Mouse (Mus musculus): ENCODE results near the gene Rpl23. TPM values are rescaled to one million over a fixed set of nuclear protein-coding genes. Genes with fewer than 3 reads are reported as not detected.

Rpl23 gene
- polyA plus RNA-seq (2012; rRNA removed): 120 and 126 TPM in 2 replicates

GRCm38 (mm10) chr11:97781832-97782563 is at the start of gene Rpl23:
Rpl23 (minus strand) TSS chr11:97782437.
- no peaks in the 10 kb centered on the region; the same call in none of the 2 replicates for H3K4me1 ChIP-seq (ENCODE audit: control insufficient read depth, insufficient read depth, low read length)
- peak within 1 kb of the TSS; percentile 94 for H3K27ac ChIP-seq (ENCODE audit: control insufficient read depth, insufficient read depth, low read depth, low read length)
- H3K36me3 ChIP-seq (ENCODE audit: control insufficient read depth, insufficient read depth, low read length): no peaks in the 10 kb centered on the region; the same call in 1 of the 2 replicates
- TF ChIP-seq CTCF (IDR thresholded peaks at IDR 0.05; ENCODE audit: control insufficient read depth, insufficient read depth, insufficient replicate concordance, low read depth, low read length) (no peak), POLR2A (IDR thresholded peaks at IDR 0.05; ENCODE audit: control insufficient read depth, low read depth, low read length) (peak; percentile 95)
- H3K4me3 ChIP-seq (ENCODE audit: control insufficient read depth, low read depth, low read length): peak within 1 kb of the TSS; percentile 91
- H3K27me3 ChIP-seq (ENCODE audit: control insufficient read depth, insufficient read depth, low read length): no peaks in the 10 kb centered on the region

DNA sequence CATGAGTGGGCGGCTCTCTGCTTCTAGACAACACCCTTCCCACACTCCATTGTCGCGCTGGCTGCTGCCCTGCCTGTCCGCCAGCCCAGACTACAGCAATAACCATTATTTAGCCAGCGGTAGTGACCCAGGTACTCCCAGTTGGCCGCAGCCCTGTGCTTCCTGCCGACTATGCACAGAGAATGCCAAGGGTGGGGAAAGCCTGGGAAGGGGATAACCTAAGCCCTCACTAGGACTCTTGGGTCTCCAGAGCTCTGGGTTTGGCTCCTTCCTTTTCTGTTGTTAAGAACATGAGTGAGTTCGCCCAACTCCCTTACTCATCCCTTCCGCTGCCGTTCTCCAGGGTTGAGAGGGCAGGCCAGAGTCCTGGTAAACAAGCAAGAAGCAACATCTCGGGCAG is 49.8 kb upstream of the Rpl23 start:
- Histone ChIP-seq H3K4me1 (ENCODE audit: control insufficient read depth, insufficient read depth, low read length) (no peaks in the 10 kb centered on the region; the same call in 1 of the 2 replicates), H3K27me3 (ENCODE audit: control insufficient read depth, insufficient read depth, low read length) (no peaks in the 10 kb centered on the region), H3K4me3 (ENCODE audit: control insufficient read depth, low read depth, low read length) (no peak overlapping the region), H3K27ac (ENCODE audit: control insufficient read depth, insufficient read depth, low read depth, low read length) (no peak overlapping the region), H3K36me3 (ENCODE audit: control insufficient read depth, insufficient read depth, low read length) (no peaks in the 10 kb centered on the region)
- TF ChIP-seq CTCF (IDR thresholded peaks at IDR 0.05; ENCODE audit: control insufficient read depth, insufficient read depth, insufficient replicate concordance, low read depth, low read length): no peak
- TF ChIP-seq POLR2A (IDR thresholded peaks at IDR 0.05; ENCODE audit: control insufficient read depth, low read depth, low read length): no peak

DNA sequence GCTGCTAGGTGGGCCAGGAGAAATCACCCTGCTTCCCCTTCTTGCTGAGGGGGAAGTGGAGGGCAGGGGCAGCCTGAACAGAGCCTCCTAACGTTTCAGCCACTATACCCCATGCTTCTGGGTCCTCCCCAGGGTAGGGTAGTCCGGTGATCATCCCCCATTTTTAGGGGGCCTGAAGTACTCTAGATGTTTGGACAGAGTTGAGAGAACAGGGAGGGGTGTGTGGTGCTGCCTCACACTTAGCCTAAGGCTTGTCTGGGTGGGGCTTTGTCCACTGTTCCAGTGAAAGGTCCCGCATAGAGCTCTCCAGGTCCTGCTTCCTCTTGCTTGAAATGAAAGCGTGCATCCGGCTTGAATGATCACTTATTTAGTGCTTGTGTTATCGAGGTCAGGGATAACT is 48.3 kb upstream of the Rpl23 start:
- no peak overlapping the region for H3K27ac ChIP-seq (ENCODE audit: control insufficient read depth, insufficient read depth, low read depth, low read length)
- H3K27me3 ChIP-seq (ENCODE audit: control insufficient read depth, insufficient read depth, low read length): no peaks in the 10 kb centered on the region
- no peak overlapping the region for H3K4me3 ChIP-seq (ENCODE audit: control insufficient read depth, low read depth, low read length)
- no peak for TF ChIP-seq CTCF (IDR thresholded peaks at IDR 0.05; ENCODE audit: control insufficient read depth, insufficient read depth, insufficient replicate concordance, low read depth, low read length)
- TF ChIP-seq POLR2A (IDR thresholded peaks at IDR 0.05; ENCODE audit: control insufficient read depth, low read depth, low read length): no peak
- no peaks in the 10 kb centered on the region for H3K36me3 ChIP-seq (ENCODE audit: control insufficient read depth, insufficient read depth, low read length)
- H3K4me1 ChIP-seq (ENCODE audit: control insufficient read depth, insufficient read depth, low read length): no peaks in the 10 kb centered on the region

DNA sequence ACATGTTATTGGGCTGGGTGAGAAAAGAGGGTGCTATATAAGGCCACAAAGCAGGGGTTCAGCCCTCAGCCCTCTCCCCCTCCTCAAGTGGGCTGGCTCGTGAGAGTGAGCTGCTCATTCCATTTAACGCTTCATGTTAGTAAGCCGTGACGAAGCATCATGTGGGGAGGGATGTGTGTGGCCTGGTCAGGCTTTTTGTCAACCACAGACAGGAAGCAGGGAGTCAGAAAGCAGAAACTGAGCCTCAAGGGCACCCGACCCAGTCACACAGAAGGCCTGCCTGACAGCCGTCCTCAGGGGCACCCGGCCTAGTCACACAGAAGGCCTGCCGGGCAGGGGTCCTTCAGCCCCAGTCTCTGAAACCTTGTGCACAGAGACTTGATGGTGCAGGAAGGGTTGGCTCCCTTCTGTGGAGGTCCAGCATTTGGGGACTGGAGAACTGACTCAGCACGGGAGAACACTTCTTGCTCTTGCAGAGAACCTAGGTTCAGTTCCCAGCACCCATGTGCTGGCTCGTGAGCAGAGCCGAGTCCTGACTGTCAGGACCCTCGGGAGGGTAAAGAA is 47.8 kb upstream of the Rpl23 start:
- H3K4me1 ChIP-seq (ENCODE audit: control insufficient read depth, insufficient read depth, low read length): no peaks in the 10 kb centered on the region
- H3K27me3 ChIP-seq (ENCODE audit: control insufficient read depth, insufficient read depth, low read length): no peaks in the 10 kb centered on the region
- H3K27ac ChIP-seq (ENCODE audit: control insufficient read depth, insufficient read depth, low read depth, low read length): no peak overlapping the region
- H3K36me3 ChIP-seq (ENCODE audit: control insufficient read depth, insufficient read depth, low read length): no peaks in the 10 kb centered on the region
- TF ChIP-seq POLR2A (IDR thresholded peaks at IDR 0.05; ENCODE audit: control insufficient read depth, low read depth, low read length) (no peak), CTCF (IDR thresholded peaks at IDR 0.05; ENCODE audit: control insufficient read depth, insufficient read depth, insufficient replicate concordance, low read depth, low read length) (no peak)
- H3K4me3 ChIP-seq (ENCODE audit: control insufficient read depth, low read depth, low read length): no peak overlapping the region

- Histone ChIP-seq H3K27ac (ENCODE audit: control insufficient read depth, insufficient read depth, low read depth, low read length) (no peak overlapping the region), H3K27me3 (ENCODE audit: control insufficient read depth, insufficient read depth, low read length) (no peaks in the 10 kb centered on the region), H3K36me3 (ENCODE audit: control insufficient read depth, insufficient read depth, low read length) (no peaks in the 10 kb centered on the region), H3K4me3 (ENCODE audit: control insufficient read depth, low read depth, low read length) (no peak overlapping the region), H3K4me1 (ENCODE audit: control insufficient read depth, insufficient read depth, low read length) (no peaks in the 10 kb centered on the region)
- TF ChIP-seq CTCF (IDR thresholded peaks at IDR 0.05; ENCODE audit: control insufficient read depth, insufficient read depth, insufficient replicate concordance, low read depth, low read length): no peak
- TF ChIP-seq POLR2A (IDR thresholded peaks at IDR 0.05; ENCODE audit: control insufficient read depth, low read depth, low read length): no peak
Observed at GRCm38 (mm10) chr11:97829365-97829764, 47.1 kb upstream of the Rpl23 start.

DNA sequence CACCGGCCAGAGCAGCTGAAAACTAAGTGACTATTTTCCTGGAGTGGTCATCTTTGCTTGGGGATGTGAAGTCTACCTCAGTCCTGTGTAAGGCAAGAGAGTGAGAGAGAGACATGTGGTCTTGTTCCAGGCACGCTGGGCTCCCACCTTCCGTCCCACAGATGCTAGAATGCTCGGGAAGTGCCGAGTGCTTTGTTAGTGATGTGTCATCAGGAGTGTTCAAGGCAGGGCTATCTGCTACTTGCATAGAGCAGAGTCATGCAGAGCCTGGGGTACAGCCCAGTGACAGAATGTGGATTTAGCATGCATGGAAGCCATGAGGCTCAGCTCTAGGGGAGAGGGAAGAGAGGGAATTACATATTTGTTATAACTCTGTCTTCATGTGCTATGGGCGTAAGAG is 45.4 kb upstream of the Rpl23 start:
- no peaks in the 10 kb centered on the region for H3K36me3 ChIP-seq (ENCODE audit: control insufficient read depth, insufficient read depth, low read length)
- no peaks in the 10 kb centered on the region for H3K27me3 ChIP-seq (ENCODE audit: control insufficient read depth, insufficient read depth, low read length)
- TF ChIP-seq CTCF (IDR thresholded peaks at IDR 0.05; ENCODE audit: control insufficient read depth, insufficient read depth, insufficient replicate concordance, low read depth, low read length) (no peak), POLR2A (IDR thresholded peaks at IDR 0.05; ENCODE audit: control insufficient read depth, low read depth, low read length) (no peak)
- H3K4me3 ChIP-seq (ENCODE audit: control insufficient read depth, low read depth, low read length): no peak overlapping the region
- no peak overlapping the region for H3K27ac ChIP-seq (ENCODE audit: control insufficient read depth, insufficient read depth, low read depth, low read length)
- no peaks in the 10 kb centered on the region; the same call in 1 of the 2 replicates for H3K4me1 ChIP-seq (ENCODE audit: control insufficient read depth, insufficient read depth, low read length)

- no peaks in the 10 kb centered on the region for H3K27me3 ChIP-seq (ENCODE audit: control insufficient read depth, insufficient read depth, low read length)
- no peak overlapping the region for H3K4me3 ChIP-seq (ENCODE audit: control insufficient read depth, low read depth, low read length)
- no peak overlapping the region for H3K27ac ChIP-seq (ENCODE audit: control insufficient read depth, insufficient read depth, low read depth, low read length)
- no peak for TF ChIP-seq POLR2A (IDR thresholded peaks at IDR 0.05; ENCODE audit: control insufficient read depth, low read depth, low read length)
- TF ChIP-seq CTCF (IDR thresholded peaks at IDR 0.05; ENCODE audit: control insufficient read depth, insufficient read depth, insufficient replicate concordance, low read depth, low read length): no peak
- no peaks in the 10 kb centered on the region for H3K36me3 ChIP-seq (ENCODE audit: control insufficient read depth, insufficient read depth, low read length)
- H3K4me1 ChIP-seq (ENCODE audit: control insufficient read depth, insufficient read depth, low read length): no peaks in the 10 kb centered on the region; the same call in 1 of the 2 replicates
Observed at GRCm38 (mm10) chr11:97826414-97826813, 44.2 kb upstream of the Rpl23 start.

All from testis, adult 2 months (tissue).